Mouse (Mus musculus) C2C12 (cell line): Measurements from ENCODE around the gene Ptges.

Experiments used
- CTCF ChIP-seq: IDR thresholded peaks from one replicate; pipeline ENCODE4 v1.5.1; 2011; ENCODE audit not compliant: control insufficient read depth, insufficient read depth, insufficient read length
- MAX ChIP-seq: IDR thresholded peaks from one replicate; pipeline ENCODE4 v1.6.1; 2011; ENCODE audit warnings: mild to moderate bottlenecking, control low read depth

DNA sequence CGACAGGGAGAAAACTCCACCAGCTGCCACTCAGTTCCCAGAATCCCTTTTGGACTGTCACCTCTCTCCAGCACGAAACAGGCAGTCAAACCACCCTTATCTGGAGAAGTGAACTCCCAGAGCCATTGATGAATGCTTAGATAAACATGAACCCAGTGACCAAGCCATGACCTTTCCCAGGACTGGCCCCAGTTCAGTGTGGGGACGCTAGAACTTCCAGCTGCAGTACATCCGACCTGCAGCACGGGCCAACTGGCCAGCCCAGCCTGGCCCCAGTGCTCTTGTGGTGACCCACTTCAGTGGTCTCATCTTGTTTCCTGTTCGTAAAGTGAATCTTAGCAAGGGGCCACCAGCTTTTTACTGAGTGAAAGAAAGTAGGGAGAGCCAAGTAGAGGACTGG, 36.3 kb downstream of the Ptges start:
- TF ChIP-seq CTCF, result no peak
- TF ChIP-seq MAX, result no peak
